Mouse (Mus musculus) adrenal gland, adult 8-10 months (tissue): Measurements from ENCODE around the gene Serpina9. TPM values are rescaled to one million over a fixed set of nuclear protein-coding genes. Genes with fewer than 3 reads are reported as not detected.
A peak's percentile ranks its signal among the peaks of the same experiment; 100 is the strongest.
"Not testable (repeated sequence)": the region's sequence is repeated elsewhere in the genome, so short reads cannot be mapped to it uniquely, and the experiment has no call there.

Experiments
- DNase-seq: peaks from one replicate; pipeline ENCODE4 v3.0.0; 2022
- total RNA-seq, 4 experiments: library from RNA; stranded (reverse); gene quantifications; 2 replicates each; pipeline ENCODE4 v1.2.4; 2022

Gene Serpina9
- total RNA-seq, 4 experiments from 2014 or later, result not detected

DNA sequence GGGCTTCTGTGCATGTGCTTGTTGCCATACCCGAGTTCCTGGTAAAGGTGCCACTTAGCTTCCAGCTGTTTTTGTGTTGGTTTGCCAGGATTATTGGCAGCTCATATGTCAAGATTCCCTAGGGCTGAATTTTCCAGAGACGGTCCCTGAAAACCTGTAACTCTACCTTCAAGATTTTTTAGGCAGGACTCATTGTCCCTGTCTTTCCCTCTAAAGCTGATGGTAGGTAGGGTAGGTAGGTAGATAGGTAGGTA lies 24.1 kb downstream of the Serpina9 start:
- DNase-seq, result no peak

DNA sequence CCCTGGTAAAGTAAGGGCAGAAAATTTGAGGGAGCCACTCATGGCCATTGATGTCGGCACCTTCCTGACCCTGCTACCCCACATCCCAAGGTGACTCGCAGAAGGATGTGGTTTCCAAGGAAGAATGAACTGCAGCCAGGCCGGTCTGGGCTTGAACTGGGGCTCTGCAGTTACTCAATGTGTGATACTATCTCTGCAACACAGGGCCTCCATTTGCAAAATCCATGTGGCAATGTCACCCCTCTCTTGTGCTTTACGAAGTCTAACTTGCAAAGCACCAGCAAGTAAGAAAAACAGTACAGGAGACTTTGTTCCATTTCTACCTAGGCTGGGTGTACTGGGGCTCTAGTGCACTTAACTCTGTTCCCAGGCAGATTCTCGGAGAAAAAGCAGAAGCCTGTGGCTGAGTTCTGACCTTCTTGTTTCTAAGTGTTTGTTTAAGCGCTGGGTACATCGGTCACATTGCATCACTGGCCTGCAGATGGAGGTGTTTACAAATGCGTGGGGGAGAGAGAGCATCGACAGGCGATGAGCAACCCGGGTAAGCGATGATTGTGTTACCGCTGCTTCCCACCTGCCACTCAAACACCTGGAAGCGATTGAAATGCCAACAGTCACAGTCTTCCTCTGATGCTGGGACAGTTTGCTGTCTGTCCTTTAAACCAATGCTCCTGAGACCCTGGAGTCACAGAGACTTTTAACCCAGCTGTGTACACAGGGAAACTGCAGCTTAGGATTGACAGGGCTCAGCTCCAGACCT lies 24.6 kb downstream of the Serpina9 start:
- DNase-seq, result no peak

DNA sequence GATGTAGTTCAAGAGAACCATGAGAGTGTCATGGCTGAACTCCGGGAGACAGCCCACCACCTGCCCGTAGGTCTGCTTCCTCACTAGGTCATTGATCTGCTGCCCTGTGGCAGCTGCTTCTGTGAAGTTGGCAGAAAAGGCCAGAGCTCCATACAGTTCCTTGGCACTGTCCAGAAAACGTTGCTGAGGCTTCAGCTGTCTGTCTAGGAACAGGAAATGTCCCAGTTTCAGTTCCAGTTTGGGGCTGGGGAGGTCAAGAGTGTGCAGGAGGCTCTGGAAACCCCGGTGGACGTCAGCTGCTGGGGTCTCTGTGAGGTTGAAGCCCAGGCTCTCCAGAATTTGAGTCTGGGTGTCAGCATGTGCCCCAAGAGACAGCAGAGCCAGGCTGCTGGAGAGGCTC lies 27.7 kb downstream of the Serpina9 start:
- DNase-seq, result no peak

DNA sequence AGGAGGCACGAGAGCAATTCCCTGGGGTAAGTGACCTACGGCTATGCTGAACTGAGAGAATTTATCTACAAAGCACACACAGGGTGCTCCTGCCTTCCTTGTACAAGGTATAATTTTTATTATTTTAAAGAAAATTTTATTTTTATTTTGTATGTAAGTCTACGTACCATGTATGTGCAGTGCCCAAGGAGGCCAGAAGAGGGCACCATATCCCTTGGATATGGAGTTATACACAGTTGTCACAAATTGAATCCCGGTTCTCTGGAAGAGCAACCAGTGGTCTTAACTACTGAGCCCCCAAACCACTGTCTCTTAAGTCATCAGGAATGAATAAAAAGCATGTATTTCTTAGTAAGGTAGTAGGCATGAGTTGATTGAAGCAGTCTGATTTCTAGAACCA lies 28.6 kb downstream of the Serpina9 start:
- no peak for DNase-seq

DNA sequence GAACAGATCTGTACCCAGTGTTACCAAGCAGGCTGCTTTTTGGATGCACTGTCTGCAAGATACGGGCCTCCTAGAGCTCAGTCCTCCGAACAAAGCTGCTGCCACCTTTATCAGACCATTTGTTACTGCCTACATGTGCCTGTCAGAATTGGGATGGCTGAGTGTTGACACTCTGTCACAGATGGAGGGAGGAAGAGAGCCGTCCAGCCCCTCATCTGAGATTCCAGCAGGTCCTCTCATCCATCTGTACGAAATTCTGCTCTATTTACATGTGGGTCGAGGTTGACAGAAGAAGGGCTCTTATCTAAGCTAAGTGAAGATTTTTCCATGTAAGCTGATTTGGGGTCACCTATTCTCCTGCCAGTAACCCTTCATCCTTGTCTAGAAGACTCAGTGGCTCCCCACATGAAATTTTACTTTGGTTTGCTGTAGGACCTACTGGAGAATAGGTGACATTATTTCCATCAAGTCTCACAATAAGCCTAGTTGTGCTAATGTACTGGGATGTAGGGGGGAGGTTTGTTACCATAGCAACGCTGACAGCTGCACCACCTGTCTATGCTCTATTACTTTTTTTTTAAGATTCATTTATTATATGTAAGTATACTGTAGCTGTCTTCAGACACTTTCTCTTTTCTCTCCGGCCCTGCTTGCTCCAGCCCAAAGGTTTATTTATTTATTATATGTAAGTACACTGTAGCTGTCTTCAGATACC lies 31.8 kb downstream of the Serpina9 start:
- DNase-seq, result no peak

DNA sequence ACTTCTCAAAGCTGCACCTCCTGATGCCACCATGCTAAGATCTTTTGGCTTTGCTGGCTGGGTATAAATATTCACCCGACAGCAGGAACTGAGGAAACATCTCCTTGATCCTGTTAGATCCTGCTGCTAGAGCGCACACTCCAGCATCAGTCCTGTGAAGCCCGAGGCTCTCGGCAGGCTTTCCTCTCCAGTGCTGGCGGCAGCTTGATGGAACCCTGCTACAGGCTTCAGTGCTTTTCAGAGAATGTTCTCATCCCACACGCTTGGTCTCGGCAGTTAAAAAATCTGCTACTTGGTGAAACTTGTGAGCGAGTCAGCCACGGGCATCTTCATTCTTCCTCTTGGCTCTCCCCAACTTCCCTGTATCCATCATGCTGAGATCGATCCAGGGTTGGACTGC lies 35.3 kb downstream of the Serpina9 start:
- DNase-seq, result no peak

DNA sequence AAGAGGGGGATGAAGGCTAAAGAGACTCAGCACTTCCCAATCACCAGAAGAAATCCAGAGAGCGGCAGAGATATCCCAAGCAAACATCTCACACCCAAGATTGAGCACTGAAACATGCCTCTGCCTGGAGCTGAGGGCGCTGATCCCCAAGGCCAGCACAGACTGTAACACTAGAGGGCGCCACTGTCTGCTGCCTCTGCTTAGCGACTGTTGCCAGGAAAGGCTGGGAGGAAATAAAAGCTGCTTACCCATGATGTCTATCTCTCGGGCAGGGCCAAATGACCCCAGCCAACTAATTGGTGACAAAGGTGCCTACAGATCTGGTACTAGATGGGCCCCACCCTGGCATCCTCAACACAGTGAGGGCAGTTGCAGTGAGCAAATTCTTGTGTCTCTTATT lies 35.7 kb downstream of the Serpina9 start:
- DNase-seq, result peak; percentile 20

DNA sequence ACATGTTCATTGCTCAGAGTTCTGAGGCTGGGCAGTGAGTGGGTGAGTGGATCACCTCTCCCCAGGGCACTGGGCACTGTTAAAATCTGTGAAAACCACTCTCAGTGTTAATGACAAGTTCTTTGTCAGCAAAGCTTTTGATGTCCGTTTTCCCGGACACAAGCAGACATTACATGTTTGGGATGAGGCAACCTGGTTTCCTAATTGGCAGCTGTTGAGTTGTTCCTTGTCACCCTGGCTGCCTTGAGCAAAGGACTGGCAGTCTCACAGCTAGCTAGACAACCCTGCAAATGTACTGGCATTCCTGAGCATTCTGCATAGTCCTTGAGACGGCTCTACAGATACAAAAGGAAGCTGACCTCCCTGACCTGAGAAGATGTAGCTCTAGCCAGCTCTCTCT lies 36.5 kb downstream of the Serpina9 start:
- no peak for DNase-seq

DNA sequence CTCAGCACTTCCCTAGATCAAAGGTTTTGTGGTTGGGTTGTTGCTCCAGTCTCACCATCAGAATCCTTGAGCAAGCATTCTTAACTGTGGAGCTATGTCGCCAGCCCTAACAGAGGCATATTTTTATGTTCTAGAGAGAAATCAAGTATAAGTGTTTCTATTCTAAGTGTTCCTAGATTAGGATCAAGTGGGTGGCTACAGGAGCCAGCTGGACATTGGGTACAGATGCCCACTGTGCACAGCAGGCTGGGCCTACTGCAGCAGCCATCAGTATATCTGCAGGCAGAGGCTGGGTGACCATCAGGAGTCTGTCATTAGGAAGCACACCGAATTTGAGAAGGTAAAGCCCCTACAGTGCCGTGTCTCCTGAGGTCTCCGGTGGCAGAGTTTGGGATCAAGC lies 42.5 kb downstream of the Serpina9 start:
- DNase-seq, result no peak

DNA sequence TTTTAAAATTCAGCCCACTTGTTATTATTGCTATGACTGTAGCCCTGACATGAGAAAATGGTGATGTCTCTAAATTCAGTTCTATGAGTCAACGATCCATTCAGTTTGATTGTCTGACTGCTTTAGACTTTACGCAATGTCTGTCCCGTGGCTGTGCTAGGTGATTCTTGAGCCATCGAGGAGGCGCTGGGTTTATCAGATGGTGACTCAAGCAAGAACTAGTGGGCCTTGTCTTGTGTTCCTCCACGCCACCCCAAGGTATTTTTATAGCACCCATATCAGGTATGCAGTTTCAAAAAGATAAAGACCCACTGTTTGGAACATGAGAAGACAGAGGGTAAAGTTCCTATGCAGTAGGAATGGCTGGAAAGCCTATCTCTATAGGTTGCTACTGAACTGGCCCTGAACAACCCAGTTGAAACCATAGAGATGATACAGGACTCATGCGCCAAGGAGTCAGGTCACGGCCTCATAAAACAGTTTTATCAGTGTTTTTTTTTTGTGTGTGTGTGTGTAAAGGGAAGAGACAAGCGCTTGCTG lies 43.9 kb downstream of the Serpina9 start:
- DNase-seq, result no peak

DNA sequence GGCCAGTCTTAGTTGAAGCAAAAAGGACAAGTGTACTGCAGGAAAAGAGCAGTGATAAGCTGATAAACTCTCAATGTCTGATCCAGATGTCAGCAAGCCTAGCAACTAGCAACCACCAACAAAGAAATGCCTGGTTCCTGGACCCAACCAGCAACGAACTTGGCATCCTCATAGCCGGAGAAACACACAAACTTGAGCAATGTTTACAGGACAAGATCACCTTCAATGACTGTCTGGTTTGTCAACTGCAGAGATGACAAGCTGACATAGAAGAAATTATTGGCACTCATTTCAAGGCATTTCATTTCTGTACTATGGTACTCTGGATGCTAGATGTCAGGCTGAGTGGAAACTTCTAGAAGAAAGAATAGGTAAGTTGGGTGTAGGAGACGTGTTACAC lies 46.8 kb downstream of the Serpina9 start:
- DNase-seq, result no peak

DNA sequence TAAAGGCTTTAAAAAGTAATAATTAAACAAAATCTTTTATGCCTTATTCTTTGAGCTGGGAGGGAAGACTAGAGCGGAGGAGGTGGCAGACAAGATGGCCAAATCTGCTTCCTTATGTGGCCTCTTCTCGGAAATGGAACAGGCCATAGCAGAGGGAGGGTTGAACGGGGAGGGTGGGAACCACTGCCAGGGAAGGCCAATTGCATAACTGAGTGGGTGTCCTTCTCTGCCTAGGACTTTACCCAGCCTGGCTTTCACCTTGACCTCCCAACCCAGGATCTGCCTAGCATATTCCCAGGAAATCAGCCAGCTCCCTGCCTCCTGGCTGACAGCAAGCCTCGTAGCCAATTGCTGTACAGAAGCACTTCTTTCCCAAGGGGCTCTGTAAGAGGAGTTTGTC lies 50.3 kb downstream of the Serpina9 start:
- peak; percentile 69 for DNase-seq

DNA sequence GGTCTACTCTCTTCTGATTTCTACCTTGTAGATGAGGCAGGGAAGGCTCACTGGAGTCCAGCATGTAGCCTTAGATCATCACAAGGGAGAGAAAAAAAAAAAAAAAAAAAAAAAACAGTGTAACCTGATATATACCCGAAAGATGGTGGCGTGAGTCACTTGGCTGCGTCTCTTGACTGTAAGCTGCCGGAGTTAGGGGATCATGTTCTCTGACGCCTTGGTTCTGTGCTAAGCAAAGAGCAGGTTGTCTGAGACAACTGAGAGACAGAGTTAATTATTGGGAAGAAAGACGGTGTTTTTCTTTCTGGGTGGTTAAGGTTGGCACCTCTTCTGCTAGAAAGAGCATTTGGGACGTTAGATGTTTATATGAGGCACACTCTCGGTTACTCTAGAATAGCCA lies 50.7 kb downstream of the Serpina9 start:
- no peak for DNase-seq

DNA sequence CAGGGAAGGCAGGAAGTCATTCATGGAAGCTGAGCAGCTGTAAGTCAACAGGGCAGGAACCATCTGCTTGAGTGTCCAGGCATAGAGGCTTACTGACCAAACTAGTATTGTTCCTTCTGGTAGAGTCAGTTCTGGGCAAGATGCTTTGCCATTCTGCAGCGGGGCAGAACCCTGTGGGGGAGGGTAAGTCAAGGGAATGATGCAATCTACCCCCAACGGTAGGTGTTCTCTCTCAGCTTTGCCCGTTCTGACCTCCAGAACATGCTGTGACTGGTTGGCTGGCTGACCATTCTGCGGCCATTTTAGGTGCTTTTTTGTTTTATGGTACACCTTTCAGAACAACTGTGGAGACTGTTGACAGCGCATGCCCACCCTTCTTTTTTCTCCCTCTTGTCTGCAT lies 51.2 kb downstream of the Serpina9 start:
- DNase-seq, result no peak

DNA sequence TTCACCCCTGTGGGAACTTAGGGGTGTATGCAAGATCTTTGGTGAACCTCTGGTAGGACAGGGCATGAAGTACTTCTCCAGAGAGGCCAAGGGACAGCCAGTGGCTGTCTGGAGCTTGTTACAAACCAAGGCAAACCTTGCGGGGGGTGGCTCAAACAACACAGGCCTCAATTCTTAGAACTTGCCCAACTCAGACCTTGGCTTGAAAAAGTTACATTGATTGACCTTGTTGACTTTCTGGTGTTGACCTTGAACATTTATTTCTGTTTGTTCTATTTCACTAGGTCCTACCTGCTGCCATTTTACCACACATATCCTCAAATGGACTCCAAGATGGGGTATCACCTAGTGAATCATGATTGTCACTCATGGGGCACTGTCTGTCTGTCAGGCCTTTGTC lies 51.8 kb downstream of the Serpina9 start:
- DNase-seq, result peak; percentile 13

DNA sequence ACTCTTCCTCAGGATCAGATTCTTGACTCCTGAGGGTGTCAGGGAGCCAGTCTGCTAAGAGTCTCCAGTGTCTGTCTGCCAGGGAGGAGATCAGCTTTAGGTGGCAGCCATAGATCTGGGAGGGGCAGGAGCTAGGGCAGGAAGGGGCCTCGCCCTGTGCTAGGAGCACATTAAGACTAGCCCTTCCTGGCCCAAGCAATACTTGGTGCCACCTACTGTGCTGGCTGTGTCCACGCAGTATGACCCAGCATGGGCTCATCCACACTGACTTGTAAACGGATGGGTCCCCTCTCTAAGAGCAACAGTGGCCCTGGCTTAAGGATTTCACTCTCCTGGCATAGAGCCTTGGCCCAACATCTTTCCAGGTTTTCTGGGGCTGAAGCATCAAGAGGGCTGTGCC lies 54.8 kb downstream of the Serpina9 start, which contains the start of gene Serpina1e:
Gene Serpina1e, minus strand, starts transcription at position 178 of the 400 bp plus-strand sequence.
- no peak for DNase-seq

DNA sequence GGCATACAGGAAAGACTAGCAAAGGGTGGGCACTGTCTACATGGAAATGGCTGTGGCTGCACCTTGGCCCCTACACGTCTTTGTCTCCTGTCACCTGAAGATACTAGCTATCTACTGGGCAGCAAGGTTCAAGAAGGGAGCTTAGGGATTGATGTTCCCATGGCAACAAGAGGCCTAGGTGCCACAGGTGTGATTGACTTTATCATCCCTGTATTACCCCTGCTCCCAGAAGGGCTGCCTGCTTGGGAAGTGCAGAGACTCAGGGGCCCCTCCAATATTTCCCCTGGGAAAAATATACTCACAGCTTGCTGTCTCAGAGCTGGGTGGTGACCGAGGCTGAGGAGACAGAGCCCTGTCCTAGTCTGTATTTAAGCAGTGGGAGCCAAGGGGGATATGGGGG lies 57.0 kb downstream of the Serpina9 start:
- not testable (repeated sequence) for DNase-seq

DNA sequence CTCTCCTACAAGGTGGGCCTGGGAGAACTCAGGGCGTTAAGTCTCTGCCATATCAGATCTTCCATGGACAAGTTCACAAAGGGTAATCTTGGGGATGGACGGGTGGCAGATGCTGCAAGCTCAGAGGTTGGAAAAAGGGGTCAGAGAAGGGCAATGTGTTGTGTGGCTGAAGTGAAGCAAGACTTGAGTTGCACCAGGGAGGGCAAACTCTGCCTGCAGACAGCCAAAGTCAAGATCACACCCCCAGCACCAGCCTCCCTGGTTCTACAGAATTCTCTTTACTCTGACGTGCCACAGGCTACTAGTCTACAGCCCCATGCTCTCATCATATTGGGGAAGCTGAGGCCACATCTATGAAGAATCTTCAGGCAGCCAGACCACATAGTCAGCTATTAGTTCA lies 60.6 kb downstream of the Serpina9 start:
- DNase-seq, result not testable (repeated sequence)

DNA sequence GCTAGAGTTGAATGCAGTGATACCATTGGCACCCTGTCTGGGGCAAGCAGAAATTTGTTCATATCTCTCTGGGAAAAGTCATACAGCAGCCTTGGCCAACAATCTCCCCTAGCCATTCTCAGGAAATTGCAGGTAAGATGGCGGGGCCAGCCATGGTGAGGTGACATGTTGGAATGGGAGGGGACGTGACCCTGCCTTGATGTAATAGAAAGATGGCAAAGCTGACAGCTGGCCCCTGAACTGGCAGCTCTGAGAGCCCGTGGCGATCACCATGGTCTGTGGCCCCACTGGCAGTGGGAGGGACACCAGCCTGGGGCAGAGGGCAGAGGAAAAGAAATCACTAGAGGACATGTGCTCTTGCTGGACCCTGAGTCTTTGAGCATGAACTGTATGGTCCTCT lies 67.3 kb downstream of the Serpina9 start:
- DNase-seq, result no peak

Other genes with a start within 250 kb of the Serpina9 start
- 1 to 10 TPM in 2 of 4 experiments, under 1 TPM in 2; 0.25 to 2.4 (median 0.72) TPM for gene Serpina1d, start 240.2 kb downstream of the Serpina9 start, total RNA-seq
- gene Serpina1b, start 183.4 kb downstream of the Serpina9 start, total RNA-seq, result 1 to 10 TPM in 3 of 4 experiments, under 1 TPM in 1; 0.86 to 4.1 (median 1.9) TPM
- 1 to 10 TPM in 1 of 4 experiments, under 1 TPM in 2, not detected in 1; 0.56 to 1.4 (median 0.70) TPM for gene Serpina1a, start 150.2 kb downstream of the Serpina9 start, total RNA-seq
- 1 to 10 TPM in 1 of 4 experiments, under 1 TPM in 1, not detected in 2; 0.93 to 4.6 TPM for gene Serpina1c, start 108.9 kb downstream of the Serpina9 start, total RNA-seq
- gene Serpina1e, start 54.8 kb downstream of the Serpina9 start, total RNA-seq, result 1 to 10 TPM in 1 of 4 experiments, under 1 TPM in 1, not detected in 2; 0.20 to 1.4 TPM
- not detected for gene Serpina11, start 23.8 kb downstream of the Serpina9 start, total RNA-seq
- under 1 TPM in 3 of 4 experiments, not detected in 1; 0.08 to 0.38 (median 0.28) TPM for gene Serpina12, start 30.7 kb upstream of the Serpina9 start, total RNA-seq
- gene Serpina5, start 87.4 kb upstream of the Serpina9 start, total RNA-seq, result 1 to 10 TPM; 1.1 to 3.3 (median 1.9) TPM
- under 1 TPM in 1 of 4 experiments, not detected in 3; 0.20 TPM for gene Serpina3a, start 99.0 kb upstream of the Serpina9 start, total RNA-seq
- gene Serpina3b, start 114.2 kb upstream of the Serpina9 start, total RNA-seq, result under 1 TPM in 3 of 4 experiments, not detected in 1; 0.15 to 0.40 (median 0.20) TPM
- 10 to 100 TPM in 3 of 4 experiments, 1 to 10 TPM in 1; 8.3 to 18.3 (median 13.6) TPM for gene Serpina3c, start 140.1 kb upstream of the Serpina9 start, total RNA-seq
- gene Serpina3f, start 200.8 kb upstream of the Serpina9 start, total RNA-seq, result under 1 TPM in 3 of 4 experiments, not detected in 1; 0.35 to 0.78 (median 0.38) TPM
- 1 to 10 TPM; 3.0 to 9.9 (median 3.8) TPM for gene Serpina3g, start 222.5 kb upstream of the Serpina9 start, total RNA-seq
- under 1 TPM in 2 of 4 experiments, not detected in 2; 0.24 to 0.31 TPM for gene Serpina3i, start 249.4 kb upstream of the Serpina9 start, total RNA-seq